Mouse (Mus musculus): ENCODE measurements around the gene Kcnj12. TPM values are rescaled to one million over a fixed set of nuclear protein-coding genes. Genes with fewer than 3 reads are reported as not detected.
A peak's percentile ranks its signal among the peaks of the same experiment; 100 is the strongest.

The Kcnj12 gene
- total RNA-seq, 2 experiments from 2014 or later = 37.4 to 59.8 TPM

- DNase-seq = no peak
- intact Hi-C loops (cut with DNase I; ENCODE audit: low total_unique reads) = loop anchor here (10.0 kb wide), 1 partner anchor 69 kb away; no protein-coding TSS in a partner anchor
These were observed 1.2 kb downstream of the Kcnj12 start for GRCm38 (mm10) chr11:61023416-61024200.

- intact Hi-C loops (cut with DNase I; ENCODE audit: low total_unique reads) = loop anchor here (10.0 kb wide), 1 partner anchor 70 kb away; no protein-coding TSS in a partner anchor
- no peak for DNase-seq
These were observed 2.0 kb downstream of the Kcnj12 start for GRCm38 (mm10) chr11:61024388-61024787.

- no peak for DNase-seq
These were observed 2.6 kb downstream of the Kcnj12 start for GRCm38 (mm10) chr11:61024996-61025395.

GRCm38 (mm10) chr11:61025594-61025993, 3.2 kb downstream of the Kcnj12 start:
- intact Hi-C loops (cut with DNase I; ENCODE audit: low total_unique reads) = loop anchor here (10.0 kb wide), 1 partner anchor 71 kb away; no protein-coding TSS in a partner anchor
- DNase-seq = no peak

More at GRCm38 (mm10) chr11:61024996-61025395, 2.6 kb downstream of the Kcnj12 start:
- intact Hi-C loops (cut with DNase I; ENCODE audit: low total_unique reads) = loop anchor here (10.0 kb wide), 1 partner anchor 70 kb away; no protein-coding TSS in a partner anchor

GRCm38 (mm10) chr11:61026381-61026780, 4.0 kb downstream of the Kcnj12 start:
- DNase-seq = no peak
- intact Hi-C loops (cut with DNase I; ENCODE audit: low total_unique reads) = loop anchor here (10.0 kb wide), 1 partner anchor 72 kb away; no protein-coding TSS in a partner anchor

- no peak for DNase-seq
- intact Hi-C loops (cut with DNase I; ENCODE audit: low total_unique reads) = loop anchor here (10.0 kb wide), 1 partner anchor 72 kb away; no protein-coding TSS in a partner anchor
These were observed 4.8 kb downstream of the Kcnj12 start for GRCm38 (mm10) chr11:61027160-61027559.

- intact Hi-C loops (cut with DNase I; ENCODE audit: low total_unique reads) = loop anchor here (10.0 kb wide), 1 partner anchor 74 kb away; no protein-coding TSS in a partner anchor
- DNase-seq = no peak
These were observed 6.0 kb downstream of the Kcnj12 start for GRCm38 (mm10) chr11:61028211-61028950.

GRCm38 (mm10) chr11:61029116-61029740, 6.9 kb downstream of the Kcnj12 start:
- intact Hi-C loops (cut with DNase I; ENCODE audit: low total_unique reads) = loop anchor here (10.0 kb wide), 1 partner anchor 74 kb away; no protein-coding TSS in a partner anchor
- no peak for DNase-seq

- no peak for DNase-seq
- intact Hi-C loops (cut with DNase I; ENCODE audit: low total_unique reads) = loop anchor here (10.0 kb wide), 1 partner anchor 75 kb away; no protein-coding TSS in a partner anchor
These were observed 7.7 kb downstream of the Kcnj12 start for GRCm38 (mm10) chr11:61029864-61030595.

GRCm38 (mm10) chr11:61031137-61031536, 8.8 kb downstream of the Kcnj12 start:
- intact Hi-C loops (cut with DNase I; ENCODE audit: low total_unique reads) = no loop called here
- no peak for DNase-seq

- DNase-seq = no peak
- intact Hi-C loops (cut with DNase I; ENCODE audit: low total_unique reads) = no loop called here
These were observed 9.5 kb downstream of the Kcnj12 start for GRCm38 (mm10) chr11:61031658-61032445.

GRCm38 (mm10) chr11:61032481-61032880, 10.1 kb downstream of the Kcnj12 start:
- DNase-seq = no peak
- intact Hi-C loops (cut with DNase I; ENCODE audit: low total_unique reads) = no loop called here

- no peak for DNase-seq
- intact Hi-C loops (cut with DNase I; ENCODE audit: low total_unique reads) = no loop called here
These were observed 10.8 kb downstream of the Kcnj12 start for GRCm38 (mm10) chr11:61033160-61033559.

GRCm38 (mm10) chr11:61036639-61037038, 14.3 kb downstream of the Kcnj12 start:
- intact Hi-C loops (cut with DNase I; ENCODE audit: low total_unique reads) = no loop called here
- peak; percentile 1 for DNase-seq

- DNase-seq = peak; percentile 38
- intact Hi-C loops (cut with DNase I; ENCODE audit: low total_unique reads) = no loop called here
These were observed 16.0 kb downstream of the Kcnj12 start for GRCm38 (mm10) chr11:61038277-61038782.

GRCm38 (mm10) chr11:61040856-61041652, 18.7 kb downstream of the Kcnj12 start:
- intact Hi-C loops (cut with DNase I; ENCODE audit: low total_unique reads) = no loop called here
- DNase-seq = no peak

- intact Hi-C loops (cut with DNase I; ENCODE audit: low total_unique reads) = no loop called here
- no peak for DNase-seq
These were observed 20.2 kb downstream of the Kcnj12 start for GRCm38 (mm10) chr11:61042593-61042992.
